Mouse (Mus musculus) left cerebral cortex, adult 2 months (tissue): ENCODE data around the gene Relch. TPM values are rescaled to one million over a fixed set of nuclear protein-coding genes. Genes with fewer than 3 reads are reported as not detected.
"Not testable (repeated sequence)": the region's sequence is repeated elsewhere in the genome, so short reads cannot be mapped to it uniquely, and the experiment has no call there.

ENCODE experiments used
- DNase-seq, 2 experiments: peaks; one replicate each; pipeline ENCODE4 v3.0.0; 2021 to 2022; ENCODE audit warnings: low spot score in 2 of 2, mixed read lengths in 1 of 2; ENCODE audit errors: extremely low spot score in 1 of 2
- H3K27ac ChIP-seq: fragments of 200-600 bp; 2 replicates; pipeline ENCODE4 v1.8.1; 2022
- H3K4me3 ChIP-seq: fragments of 200-600 bp; 2 replicates; pipeline ENCODE4 v1.8.1; 2022
- CTCF ChIP-seq: fragments of 200-600 bp; IDR thresholded peaks from 2 replicates; pipeline ENCODE4 v1.8.1; 2022; ENCODE audit warnings: antibody characterized with exemption, mild to moderate bottlenecking, moderate library complexity
- intact Hi-C: fragments of 180-260 bp; cut with DNase I; formaldehyde crosslinking; loops from one replicate; pipeline ENCODE4 v1.15.1; 2025
- total RNA-seq, 2 experiments: library from RNA; stranded (reverse); gene quantifications; 2 replicates each; pipeline ENCODE4 v1.2.3; 2021

The Relch gene
- total RNA-seq, 2 experiments from 2014 or later: 94.0 to 98.8 TPM

DNA sequence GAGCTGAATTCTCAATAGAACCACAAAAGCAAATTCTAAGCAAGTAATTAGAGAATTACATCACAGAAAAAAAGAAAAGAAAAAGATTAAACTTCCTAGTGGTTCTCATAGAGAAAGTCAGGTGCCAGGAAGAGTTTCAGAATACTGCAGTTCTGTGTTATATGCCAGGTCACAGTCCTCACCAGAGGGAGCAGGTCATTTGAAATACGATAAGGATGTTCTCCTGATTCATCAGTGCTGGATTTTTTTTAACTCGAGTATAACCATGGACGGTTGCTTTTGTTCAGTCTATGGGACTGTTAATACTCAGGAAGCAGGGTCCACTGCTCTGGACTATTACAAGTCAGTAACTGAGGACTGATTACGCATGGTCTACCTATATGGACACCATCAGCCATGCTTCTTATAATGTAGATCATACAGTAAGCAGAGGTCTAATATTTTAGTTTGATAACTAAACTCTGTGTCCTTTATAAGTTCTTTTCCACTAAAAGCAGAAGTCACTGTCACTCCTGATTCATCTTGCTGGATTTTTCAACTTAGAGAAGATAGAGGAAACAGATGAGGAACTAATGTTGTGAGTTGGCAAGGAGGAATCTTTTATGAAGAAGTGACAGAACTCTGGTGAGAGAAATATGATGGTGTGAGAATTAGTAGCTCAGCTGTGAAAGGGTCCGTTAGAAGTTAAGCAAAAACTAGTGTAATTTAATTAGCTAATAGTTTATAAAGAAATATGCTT is 83.4 kb downstream of the Relch start:
- Histone ChIP-seq H3K27ac (no peak overlapping the region), H3K4me3 (no peak overlapping the region)
- intact Hi-C loops: no loop called here
- TF ChIP-seq CTCF: no peak
- no peak for DNase-seq

- TF ChIP-seq CTCF: no peak
- intact Hi-C loops: no loop called here
- Histone ChIP-seq H3K27ac (no peak overlapping the region), H3K4me3 (no peak overlapping the region)
- no peak for DNase-seq
Observed at GRCm38 (mm10) chr1:105748091-105748799, 84.6 kb downstream of the Relch start.

DNA sequence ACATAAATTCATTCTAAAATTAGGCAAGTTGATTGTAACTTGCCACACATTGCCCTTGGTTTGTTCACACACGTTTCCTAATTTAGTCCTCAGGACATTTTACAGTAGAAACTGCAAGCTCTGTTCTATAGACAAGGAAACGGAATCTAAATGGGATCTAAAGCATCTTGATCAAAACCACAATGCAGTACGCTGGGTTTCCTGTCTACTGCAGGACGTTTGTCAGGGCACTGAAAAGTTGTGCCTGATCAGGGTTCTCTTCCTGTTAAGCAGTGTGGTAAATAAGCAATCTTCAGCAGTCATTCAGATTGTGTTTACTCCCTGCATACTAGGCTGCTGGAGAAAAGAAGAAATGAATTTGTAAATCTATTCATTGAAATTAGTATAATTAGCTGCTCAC is 88.5 kb downstream of the Relch start:
- intact Hi-C loops: no loop called here
- no peak overlapping the region for H3K4me3 ChIP-seq
- no peak for DNase-seq
- no peak for TF ChIP-seq CTCF
- no peak overlapping the region for H3K27ac ChIP-seq

DNA sequence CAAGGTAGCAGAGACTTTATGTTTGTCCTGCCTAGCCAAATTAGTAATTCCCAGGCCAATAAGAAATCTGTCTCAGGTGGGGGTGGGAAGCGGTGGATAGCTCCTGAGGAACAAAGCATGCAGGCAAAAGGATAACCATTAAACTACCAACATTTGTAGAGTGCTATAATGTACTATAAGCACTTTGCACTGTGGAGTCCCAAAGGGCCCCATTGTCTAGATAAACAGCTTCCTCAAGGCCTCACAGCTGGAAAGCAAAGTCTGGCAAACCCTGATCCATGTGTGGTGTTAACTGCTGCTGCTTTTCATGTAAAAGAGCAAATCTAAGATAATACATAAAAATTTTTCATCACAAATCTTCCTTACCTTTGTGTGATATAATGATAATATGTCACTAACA is 89.3 kb downstream of the Relch start:
- Histone ChIP-seq H3K27ac (no peak overlapping the region), H3K4me3 (no peak overlapping the region)
- TF ChIP-seq CTCF: no peak
- DNase-seq: no peak
- intact Hi-C loops: no loop called here

- intact Hi-C loops: no loop called here
- DNase-seq: no peak
- Histone ChIP-seq H3K27ac (no peak overlapping the region), H3K4me3 (no peak overlapping the region)
- TF ChIP-seq CTCF: no peak
Observed at GRCm38 (mm10) chr1:105758798-105759197, 95.1 kb downstream of the Relch start.

GRCm38 (mm10) chr1:105759422-105760165 is 95.9 kb downstream of the Relch start:
- DNase-seq: no peak
- intact Hi-C loops: no loop called here
- Histone ChIP-seq H3K27ac (no peak overlapping the region), H3K4me3 (no peak overlapping the region)
- no peak for TF ChIP-seq CTCF

DNA sequence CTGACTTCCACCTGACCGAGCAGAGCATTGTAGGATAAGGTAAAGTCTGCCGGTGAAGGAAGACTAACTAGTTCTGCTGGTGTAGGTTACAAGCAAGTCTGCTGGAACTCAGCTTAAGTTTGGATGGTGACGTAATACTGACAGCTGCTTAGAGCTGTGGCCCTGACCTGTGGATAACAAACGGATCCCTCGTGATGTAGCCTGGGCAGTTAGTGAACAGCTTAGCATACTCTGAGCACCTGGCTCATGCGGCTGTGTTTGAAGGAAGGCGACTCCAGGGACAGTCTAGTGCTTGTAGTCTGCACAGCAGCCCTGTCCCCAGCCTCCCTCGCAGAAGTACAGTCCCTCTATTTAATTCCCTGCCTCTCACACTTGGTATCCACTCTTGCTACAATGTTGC is 101.9 kb downstream of the Relch start:
- no peak for DNase-seq

DNA sequence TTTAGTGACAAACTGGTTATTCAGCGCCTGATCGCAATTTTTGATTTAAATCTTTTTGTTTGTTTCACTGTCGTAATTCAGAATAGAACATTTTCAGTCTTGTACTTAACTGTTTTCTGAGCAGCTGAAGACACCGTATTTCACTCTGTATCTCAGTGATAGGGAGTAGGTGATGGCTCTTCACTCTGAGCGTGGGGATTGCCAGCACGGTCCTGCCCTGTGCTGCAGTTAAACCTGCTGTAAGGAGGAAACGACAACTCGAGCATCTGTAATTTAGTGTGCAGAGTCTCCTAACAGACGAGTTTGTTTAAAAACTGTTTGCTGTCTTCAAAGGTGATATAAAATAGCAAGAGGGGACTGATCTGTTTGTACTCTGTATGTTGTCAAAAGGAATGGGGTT is 102.4 kb downstream of the Relch start:
- H3K4me3 ChIP-seq, H3K27ac ChIP-seq, intact Hi-C loops, DNase-seq: not testable (repeated sequence)

More for the DNA sequence above, 101.9 kb downstream of the Relch start:
- TF ChIP-seq CTCF: no peak
- intact Hi-C loops: no loop called here
- Histone ChIP-seq H3K27ac (no peak overlapping the region), H3K4me3 (no peak overlapping the region)

GRCm38 (mm10) chr1:105768397-105768796 is 104.7 kb downstream of the Relch start:
- TF ChIP-seq CTCF: no peak
- no peak for DNase-seq
- intact Hi-C loops: no loop called here
- no peak overlapping the region for H3K4me3 ChIP-seq
- H3K27ac ChIP-seq: no peak overlapping the region

DNA sequence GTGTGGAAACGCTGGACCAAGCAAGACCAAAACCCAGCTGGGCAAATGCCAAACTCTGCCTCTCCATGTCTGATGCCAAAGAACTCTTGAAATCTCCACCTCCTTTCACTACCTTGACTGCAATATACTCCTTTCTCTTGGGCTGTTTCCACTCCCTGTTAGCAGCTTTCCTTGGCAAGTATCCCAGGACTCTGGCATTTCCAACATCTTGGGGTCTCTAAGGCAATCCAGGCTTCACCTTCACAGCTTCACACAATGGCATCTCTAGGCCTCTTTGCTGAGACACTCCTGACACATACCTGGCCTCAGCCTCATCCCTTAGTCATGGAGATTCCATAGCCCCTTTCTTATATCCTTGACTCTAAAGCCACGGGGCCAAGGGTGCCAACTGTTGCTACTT is 107.0 kb downstream of the Relch start:
- intact Hi-C loops: no loop called here
- no peak overlapping the region for H3K4me3 ChIP-seq
- H3K27ac ChIP-seq: no peak overlapping the region
- DNase-seq: no peak
- no peak for TF ChIP-seq CTCF

DNA sequence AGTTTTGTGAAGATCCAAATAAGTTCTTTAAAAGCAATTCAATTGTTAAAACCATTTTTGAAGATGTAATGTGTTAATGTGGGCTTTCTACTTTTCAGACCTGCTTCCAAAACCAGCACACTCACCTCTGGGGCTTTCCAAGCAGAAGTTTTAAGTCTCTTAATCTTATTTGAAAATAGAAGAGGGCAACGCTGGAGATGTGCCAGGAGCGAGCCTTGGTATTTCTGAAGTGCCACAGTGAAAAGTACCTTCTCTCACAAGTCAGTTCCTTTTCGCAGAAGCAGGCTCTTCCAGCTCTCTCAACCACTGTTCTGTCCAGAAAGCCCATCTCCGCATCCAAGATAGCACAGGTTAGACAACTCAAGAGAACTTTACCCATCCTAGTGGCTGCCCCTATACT is 112.8 kb downstream of the Relch start:
- no peak for DNase-seq
- Histone ChIP-seq H3K27ac (no peak overlapping the region), H3K4me3 (no peak overlapping the region)
- intact Hi-C loops: no loop called here
- no peak for TF ChIP-seq CTCF

- intact Hi-C loops: loop anchor here (5.0 kb wide), 2 partner anchors 167 to 212 kb away; partner anchors contain the start of gene Zcchc2
- DNase-seq: no peak
- H3K4me3 ChIP-seq: peak overlapping the region; percentile 69
- H3K27ac ChIP-seq: no peak overlapping the region; the same call in 1 of the 2 replicates
- no peak for TF ChIP-seq CTCF
Observed at GRCm38 (mm10) chr1:105780079-105780456, 116.4 kb downstream of the Relch start.
